Mouse (Mus musculus) frontal cortex, postnatal 14 days (tissue): ENCODE measurements at regions not wholly inside any gene's neighbourhood (a gene's known extent, or its start where the extent isn't known, plus 50 kb on each side); places are given as distances from the start of the nearest gene placed in this dataset.

Source experiments
- DNase-seq, 2 experiments: peaks; one replicate each; pipeline ENCODE4 v3.0.0; 2022; ENCODE audit warnings: low spot score in 2 of 2

GRCm38 (mm10) chr7:70483536-70483935 is 117.0 kb upstream of the Nr2f2 start:
- DNase-seq: no peak

GRCm38 (mm10) chr7:70481880-70482279 is 115.3 kb upstream of the Nr2f2 start:
- DNase-seq: no peak

- DNase-seq: no peak
Measured at GRCm38 (mm10) chr7:70472786-70473185, 106.3 kb upstream of the Nr2f2 start.

- no peak for DNase-seq
Measured at GRCm38 (mm10) chr7:70470557-70470956, 104.0 kb upstream of the Nr2f2 start.

GRCm38 (mm10) chr7:70462131-70462530 is 95.6 kb upstream of the Nr2f2 start:
- DNase-seq: no peak

- no peak for DNase-seq
Measured at GRCm38 (mm10) chr7:70454525-70454924, 88.0 kb upstream of the Nr2f2 start.

- no peak for DNase-seq
Measured at GRCm38 (mm10) chr7:70452816-70453215, 86.3 kb upstream of the Nr2f2 start.

GRCm38 (mm10) chr7:70438908-70439307 is 72.4 kb upstream of the Nr2f2 start:
- no peak for DNase-seq

GRCm38 (mm10) chr7:70433838-70434237 is 67.3 kb upstream of the Nr2f2 start:
- DNase-seq: no peak

GRCm38 (mm10) chr7:70433358-70433757 is 66.8 kb upstream of the Nr2f2 start:
- no peak for DNase-seq

GRCm38 (mm10) chr7:70431712-70432111 is 65.2 kb upstream of the Nr2f2 start:
- DNase-seq: no peak

- no peak for DNase-seq
Measured at GRCm38 (mm10) chr7:70429326-70429725, 62.8 kb upstream of the Nr2f2 start.

- DNase-seq: no peak
Measured at GRCm38 (mm10) chr7:70424231-70424620, 57.7 kb upstream of the Nr2f2 start.

GRCm38 (mm10) chr7:70423524-70424230 is 57.1 kb upstream of the Nr2f2 start:
- no peak for DNase-seq

GRCm38 (mm10) chr7:70416185-70416941 is 49.8 kb upstream of the Nr2f2 start:
- DNase-seq: no peak
